Mouse (Mus musculus) cortical plate, adult 2 months (tissue): ENCODE results near the gene Lrrc20. TPM values are rescaled to one million over a fixed set of nuclear protein-coding genes. Genes with fewer than 3 reads are reported as not detected.
"Not testable (repeated sequence)": the region's sequence is repeated elsewhere in the genome, so short reads cannot be mapped to it uniquely, and the experiment has no call there.

Experiments used
- H3K27ac ChIP-seq: fragments of 200-500 bp; 2 replicates; pipeline ENCODE4 v1.5.1; 2012; ENCODE audit warnings: low read length, control low read depth, inconsistent platforms; ENCODE audit not compliant: insufficient read depth
- H3K4me1 ChIP-seq: fragments of 200-500 bp; 2 replicates; pipeline ENCODE4 v1.6.1; 2011; ENCODE audit warnings: low read length; ENCODE audit not compliant: control insufficient read depth, insufficient read depth
- H3K4me3 ChIP-seq: fragments of 200-500 bp; 2 replicates; pipeline ENCODE4 v1.5.1; 2011; ENCODE audit warnings: mild to moderate bottlenecking, low read length, control low read depth; ENCODE audit not compliant: insufficient read depth
- CTCF ChIP-seq: fragments of 200-500 bp; IDR thresholded peaks from 2 replicates; pipeline ENCODE4 v1.5.1; 2011; ENCODE audit warnings: mild to moderate bottlenecking, control low read depth, low read length; ENCODE audit not compliant: insufficient read depth; ENCODE audit errors: extremely low read depth
- POLR2A ChIP-seq: fragments of 200-500 bp; IDR thresholded peaks from 2 replicates; pipeline ENCODE4 v1.6.1; 2011; ENCODE audit warnings: mild to moderate bottlenecking, low read length, control low read depth; ENCODE audit not compliant: insufficient read depth; ENCODE audit errors: extremely low read depth
- polyA plus RNA-seq: library from polyadenylated mRNA; depleted of rRNA; stranded (reverse); fragments of >200 nt; gene quantifications from 2 replicates; pipeline ENCODE4 v1.2.3, GENCODE M21; 2012

Lrrc20 gene
- polyA plus RNA-seq, 1 experiment: 22.8 TPM

DNA sequence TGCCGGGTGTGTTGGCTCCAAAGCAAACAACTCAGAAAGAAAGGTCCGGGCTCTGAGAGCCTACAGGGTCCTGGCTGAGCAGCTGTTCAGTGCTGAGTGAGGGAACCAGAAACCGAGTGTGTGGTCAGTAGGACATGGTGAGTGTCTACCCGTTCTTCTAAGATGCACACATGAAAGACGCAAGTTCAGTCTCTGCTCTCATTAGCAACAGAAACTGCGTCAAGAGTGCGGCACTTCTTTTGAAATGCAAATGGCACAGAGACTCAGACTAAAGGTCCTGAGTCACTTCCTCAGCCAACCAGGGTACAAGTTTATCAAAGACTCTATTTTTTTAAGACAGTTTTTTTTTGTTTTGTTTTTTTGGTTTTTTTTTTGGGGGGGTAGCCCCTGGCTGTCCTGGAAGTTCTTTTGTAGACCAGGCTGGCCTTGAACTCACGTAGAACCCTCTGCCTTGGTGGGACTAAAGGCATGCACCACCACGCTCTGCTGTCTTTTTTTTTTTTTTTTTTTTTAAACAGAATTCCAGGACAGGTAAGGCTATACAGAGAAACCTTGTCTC is 124.0 kb downstream of the Lrrc20 start:
- H3K4me3 ChIP-seq: no peak overlapping the region
- TF ChIP-seq POLR2A (no peak), CTCF (no peak)
- no peak overlapping the region for H3K27ac ChIP-seq
- no peaks in the 10 kb centered on the region for H3K4me1 ChIP-seq

DNA sequence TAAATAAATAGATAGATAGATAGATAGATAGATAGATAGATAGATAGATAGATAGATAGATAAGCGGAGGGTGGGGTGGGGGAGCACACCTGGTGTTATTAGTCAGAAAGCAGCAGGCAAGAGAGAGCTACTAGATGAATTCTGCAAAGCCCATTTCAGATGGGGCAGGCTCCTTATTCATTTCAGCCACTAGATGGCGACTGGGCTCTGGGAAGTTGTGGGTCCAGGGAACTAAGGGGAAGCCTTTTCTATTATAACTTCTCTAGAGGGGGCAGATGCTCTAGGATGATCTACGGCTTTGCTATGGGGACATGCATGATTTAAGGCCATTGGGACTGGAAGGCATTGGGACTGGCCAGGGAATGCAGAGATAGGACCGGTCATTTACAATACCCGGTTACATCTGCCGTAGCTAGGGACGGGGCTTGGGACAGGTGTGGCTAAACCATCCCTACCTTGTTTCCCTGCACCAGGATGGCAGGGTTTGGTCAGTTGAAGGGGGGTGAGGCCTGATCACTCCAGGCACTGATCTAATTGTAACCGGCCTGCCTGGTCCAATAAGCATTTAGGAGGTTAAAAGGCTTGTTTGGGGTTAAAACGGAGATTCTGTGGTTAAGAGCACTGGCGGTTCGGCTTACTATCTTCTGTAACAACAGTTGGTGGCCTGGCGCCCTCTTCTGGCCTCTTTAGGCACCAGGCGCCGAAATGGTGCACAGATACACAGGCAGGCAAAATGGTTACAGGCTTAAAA is 126.9 kb downstream of the Lrrc20 start:
- no peaks in the 10 kb centered on the region for H3K4me1 ChIP-seq
- no peak overlapping the region for H3K4me3 ChIP-seq
- no peak overlapping the region for H3K27ac ChIP-seq
- no peak for TF ChIP-seq POLR2A
- TF ChIP-seq CTCF: peak; percentile 67

- Histone ChIP-seq H3K27ac (no peak overlapping the region), H3K4me1 (no peaks in the 10 kb centered on the region), H3K4me3 (no peak overlapping the region)
- TF ChIP-seq CTCF (no peak), POLR2A (no peak)
Measured at GRCm38 (mm10) chr10:61604376-61605065, 128.9 kb downstream of the Lrrc20 start.

GRCm38 (mm10) chr10:61605381-61605780 is 129.8 kb downstream of the Lrrc20 start:
- not testable (repeated sequence) for H3K4me3 ChIP-seq, H3K4me1 ChIP-seq, H3K27ac ChIP-seq

DNA sequence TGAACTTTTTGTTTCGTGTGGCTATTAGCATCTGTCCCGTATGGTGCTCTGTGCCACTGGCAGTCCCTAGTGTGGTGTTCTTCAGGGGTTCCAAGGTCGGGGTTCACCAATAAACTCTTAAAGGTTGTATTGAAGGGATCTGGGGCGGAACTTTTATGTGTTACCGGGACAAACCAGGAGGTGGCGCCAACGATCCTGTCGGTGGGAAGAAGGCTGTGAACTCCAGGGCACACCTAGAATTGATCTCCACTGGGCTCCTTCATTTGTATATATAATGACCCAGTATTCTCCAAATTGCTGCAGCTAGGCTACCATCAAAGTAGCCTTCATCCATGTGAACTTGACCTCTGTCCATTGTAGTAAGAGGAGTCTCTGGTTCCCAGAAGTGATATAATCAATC is 130.2 kb downstream of the Lrrc20 start:
- H3K27ac ChIP-seq: no peak overlapping the region
- H3K4me1 ChIP-seq: no peaks in the 10 kb centered on the region
- no peak overlapping the region for H3K4me3 ChIP-seq
- no peak for TF ChIP-seq POLR2A
- TF ChIP-seq CTCF: peak; percentile 64

GRCm38 (mm10) chr10:61608233-61608632 is 132.6 kb downstream of the Lrrc20 start:
- TF ChIP-seq POLR2A (no peak), CTCF (no peak)
- Histone ChIP-seq H3K4me1 (no peaks in the 10 kb centered on the region), H3K4me3 (no peak overlapping the region), H3K27ac (no peak overlapping the region)

GRCm38 (mm10) chr10:61610650-61611235 is 135.1 kb downstream of the Lrrc20 start:
- Histone ChIP-seq H3K4me1 (no peaks in the 10 kb centered on the region), H3K4me3 (no peak overlapping the region), H3K27ac (no peak overlapping the region)
- TF ChIP-seq POLR2A (no peak), CTCF (0 out of 2 replicates have a peak, but pooled peaks have one; percentile 9)

DNA sequence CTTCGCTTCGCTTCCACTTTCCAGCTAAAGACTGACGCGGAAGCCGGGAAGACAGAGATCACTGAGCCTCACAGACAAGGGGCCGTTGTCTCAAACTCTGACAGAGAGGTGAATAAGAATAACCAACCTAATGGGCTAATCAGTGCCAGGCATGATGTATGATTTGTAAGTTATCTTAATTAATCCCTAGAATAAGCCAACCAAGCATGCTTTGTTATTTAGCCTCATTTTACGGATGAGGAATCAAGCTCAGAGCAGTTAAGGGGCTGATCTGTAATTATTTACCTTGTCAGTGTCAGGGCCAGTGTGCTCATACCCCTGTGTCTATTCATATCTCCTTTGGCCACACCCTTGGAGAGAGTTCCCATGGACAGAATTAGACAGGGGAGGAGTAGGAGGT is 138.7 kb downstream of the Lrrc20 start:
- no peak for TF ChIP-seq CTCF
- no peak for TF ChIP-seq POLR2A
- no peak overlapping the region for H3K4me3 ChIP-seq

DNA sequence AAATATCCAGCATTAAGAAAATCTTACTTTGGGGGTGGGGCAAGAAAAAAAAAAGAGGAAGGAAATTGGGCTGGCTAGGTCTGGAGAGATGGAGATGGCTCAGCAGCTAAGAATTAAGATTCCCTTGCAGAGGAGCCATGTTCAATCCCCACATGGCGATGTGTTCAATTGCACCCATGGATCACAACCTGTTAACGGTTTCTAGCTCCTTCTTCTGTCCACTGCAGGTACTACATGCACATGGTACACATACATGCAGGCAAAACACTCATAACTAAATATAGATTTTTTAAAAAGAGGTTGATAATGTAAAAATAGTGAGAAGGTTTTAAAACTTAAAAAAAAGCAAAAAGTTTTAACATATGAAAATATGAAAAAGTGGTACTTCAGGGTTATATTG is 142.9 kb downstream of the Lrrc20 start:
- Histone ChIP-seq H3K4me3 (no peak overlapping the region), H3K4me1 (no peaks in the 10 kb centered on the region), H3K27ac (no peak overlapping the region)
- TF ChIP-seq CTCF (no peak), POLR2A (no peak)

More for the DNA sequence above, 138.7 kb downstream of the Lrrc20 start:
- no peaks in the 10 kb centered on the region for H3K4me1 ChIP-seq
- H3K27ac ChIP-seq: no peak overlapping the region
